Mouse (Mus musculus): ENCODE measurements around the gene Ctu1.
"Not testable (repeated sequence)": the region's sequence is repeated elsewhere in the genome, so short reads cannot be mapped to it uniquely, and the experiment has no call there.

Ctu1 gene

DNA sequence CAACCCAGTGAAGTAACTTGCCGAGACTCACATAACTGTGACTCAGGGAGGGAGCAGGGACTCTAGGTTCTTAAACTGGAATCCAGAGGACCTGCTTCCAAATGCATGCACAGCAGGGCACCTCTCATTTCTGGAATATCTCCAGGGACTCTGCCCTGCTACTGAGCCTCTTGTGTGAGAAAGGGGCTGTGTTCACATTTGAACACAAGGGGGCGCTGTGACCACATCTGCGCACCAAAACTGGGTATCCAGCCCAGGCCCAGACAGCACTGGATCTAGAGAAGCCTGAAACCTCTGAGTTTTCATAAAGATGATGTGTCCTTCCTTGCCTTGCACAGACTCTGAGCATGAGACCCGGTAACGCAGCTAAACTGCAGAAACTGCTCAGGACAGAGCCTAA lies 9.1 kb downstream of the Ctu1 start:
- DNase-seq (ENCODE audit: low read depth), result peak; percentile 36

GRCm38 (mm10) chr7:43682511-43682910 lies 10.7 kb downstream of the Ctu1 start:
- not testable (repeated sequence) for DNase-seq (ENCODE audit: low read depth)

DNA sequence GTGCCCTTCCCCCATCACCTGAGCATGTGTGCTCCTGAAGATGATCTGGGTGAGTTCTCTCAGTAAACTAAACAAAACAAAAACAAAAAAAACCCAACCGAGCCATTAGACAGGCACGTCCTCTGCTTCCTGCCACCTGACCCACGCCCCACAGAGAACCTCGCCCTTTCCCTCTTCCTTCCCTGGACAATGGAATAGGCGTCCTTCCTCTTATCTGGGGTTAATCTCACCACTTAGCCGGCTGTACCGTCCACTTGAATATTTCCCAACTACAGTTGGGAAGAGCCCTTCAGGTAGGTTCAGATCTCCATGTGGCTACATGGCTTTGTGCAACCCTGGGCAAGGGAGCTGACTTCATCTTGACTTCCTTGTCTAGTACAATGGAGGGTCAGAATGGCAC lies 13.3 kb downstream of the Ctu1 start:
- no peak for DNase-seq (ENCODE audit: low read depth)

GRCm38 (mm10) chr7:43690118-43690517 lies 18.3 kb downstream of the Ctu1 start, which contains the start of gene Klk14:
TSS of gene Klk14 (plus strand) at chr7:43690418.
- no peak for DNase-seq (ENCODE audit: low read depth)

DNA sequence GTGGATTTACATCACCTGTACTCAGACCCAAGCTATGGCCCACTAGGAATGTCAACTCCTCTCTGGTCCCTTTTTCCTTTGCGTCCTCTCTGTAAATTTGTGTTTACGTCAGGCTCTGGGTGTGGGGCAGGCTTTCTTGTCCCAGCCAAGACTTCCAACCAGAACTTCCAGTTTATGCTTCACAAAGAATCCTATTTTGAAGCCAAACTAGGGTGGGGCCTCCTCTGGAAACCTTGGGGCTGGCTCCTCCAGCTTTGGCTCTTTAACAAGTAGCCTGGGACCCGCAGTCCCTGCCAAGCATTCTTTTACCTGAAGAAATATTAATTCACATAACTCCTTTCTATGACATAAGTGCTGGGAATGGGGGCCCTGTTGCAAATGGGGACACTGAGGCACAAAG lies 38.2 kb downstream of the Ctu1 start:
- no peak for DNase-seq (ENCODE audit: low read depth)

- no peak for DNase-seq (ENCODE audit: low read depth)
Measured at GRCm38 (mm10) chr7:43712267-43712666, 40.5 kb downstream of the Ctu1 start, which contains the start of gene Klk13. TSS of gene Klk13 (plus strand) at chr7:43712567.

- DNase-seq (ENCODE audit: low read depth), result no peak
Measured at GRCm38 (mm10) chr7:43712917-43713316, 41.1 kb downstream of the Ctu1 start.

DNA sequence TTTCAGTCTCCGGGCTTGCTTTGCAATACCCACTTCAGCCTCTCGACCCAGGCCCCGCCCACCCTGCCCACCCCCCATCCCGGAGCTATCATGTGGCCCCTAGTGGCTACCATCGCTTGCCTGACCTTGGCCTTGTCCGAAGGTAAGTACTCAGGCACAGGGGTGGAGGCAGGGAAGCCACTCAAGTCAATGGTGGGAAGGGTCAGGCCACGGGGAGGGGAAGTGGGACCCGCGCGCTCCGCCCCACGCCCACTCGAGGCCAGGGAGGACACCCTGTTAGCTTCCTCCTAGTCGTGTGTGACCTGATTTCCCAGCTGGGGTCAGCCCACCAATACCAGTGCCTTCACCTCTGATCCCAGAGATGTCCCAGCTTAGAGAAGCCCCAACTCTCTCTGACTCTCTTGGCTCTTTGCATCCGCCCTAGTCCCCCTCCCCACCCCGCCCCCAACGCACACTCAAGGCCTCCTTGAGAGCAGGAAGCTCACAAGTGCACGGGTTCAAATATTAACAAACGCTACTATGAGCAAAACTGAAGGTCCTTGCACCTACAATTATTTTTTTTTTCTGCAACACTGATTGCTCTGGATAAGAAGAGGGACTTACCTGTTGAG lies 42.0 kb downstream of the Ctu1 start:
- DNase-seq (ENCODE audit: low read depth), result no peak
